Mouse (Mus musculus): ENCODE data around the gene Slamf9.

Slamf9 gene

DNA sequence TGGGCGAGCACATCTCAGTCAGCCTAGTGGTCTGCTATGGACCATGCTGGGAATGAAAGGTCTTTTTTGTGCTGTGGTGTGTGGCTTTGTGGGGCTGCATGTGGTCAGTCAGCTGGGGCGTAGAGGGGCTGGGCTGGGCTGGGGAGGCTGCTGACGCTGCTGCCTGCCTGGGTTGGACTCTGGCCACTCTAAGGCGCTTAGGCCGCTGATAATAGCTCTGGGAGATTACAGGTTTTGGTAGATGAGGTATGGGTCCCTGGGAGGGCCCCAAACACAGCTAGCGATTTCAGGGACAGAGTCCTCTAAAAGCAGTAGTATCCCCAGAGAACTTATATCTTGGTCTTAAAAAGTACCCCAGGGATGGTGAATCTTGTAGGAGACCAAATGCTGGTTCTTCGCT is 13.7 kb downstream of the Slamf9 start:
- DNase-seq (ENCODE audit: inconsistent age in 2 of 2, low spot score in 1 of 2): no peak

DNA sequence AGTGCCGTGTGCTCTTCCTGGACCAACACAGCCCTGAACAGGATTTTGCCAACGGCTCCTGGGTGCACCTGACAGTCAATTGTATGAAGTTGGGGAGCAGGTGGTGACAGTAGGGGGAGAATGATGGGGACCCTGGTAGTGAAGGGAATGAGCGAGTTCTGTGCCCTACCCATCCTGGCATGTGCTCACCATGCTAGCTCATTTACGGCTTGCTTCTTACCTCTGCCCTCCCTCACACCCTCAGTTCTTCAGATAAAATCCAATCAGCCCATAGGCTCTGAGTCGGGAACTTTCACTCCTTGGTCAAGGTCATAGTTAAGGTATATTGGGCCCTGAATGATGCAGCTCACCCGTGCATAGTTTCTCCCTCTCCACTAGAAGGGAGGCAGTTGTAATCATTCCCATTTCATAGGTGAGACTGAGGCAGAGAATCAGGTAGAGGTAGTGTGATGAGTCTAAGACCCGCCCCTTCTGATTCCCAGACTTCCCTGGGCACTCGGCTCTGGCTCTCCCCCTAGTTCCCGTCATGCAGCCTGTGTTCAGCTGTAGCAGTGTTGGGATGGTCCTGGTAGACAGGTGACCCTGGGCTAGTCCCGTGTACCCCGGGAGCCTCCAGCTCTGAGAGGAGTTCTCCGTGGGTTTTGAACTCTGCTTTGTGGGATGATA is 14.6 kb downstream of the Slamf9 start:
- no peak for DNase-seq (ENCODE audit: inconsistent age in 2 of 2, low spot score in 1 of 2)

DNA sequence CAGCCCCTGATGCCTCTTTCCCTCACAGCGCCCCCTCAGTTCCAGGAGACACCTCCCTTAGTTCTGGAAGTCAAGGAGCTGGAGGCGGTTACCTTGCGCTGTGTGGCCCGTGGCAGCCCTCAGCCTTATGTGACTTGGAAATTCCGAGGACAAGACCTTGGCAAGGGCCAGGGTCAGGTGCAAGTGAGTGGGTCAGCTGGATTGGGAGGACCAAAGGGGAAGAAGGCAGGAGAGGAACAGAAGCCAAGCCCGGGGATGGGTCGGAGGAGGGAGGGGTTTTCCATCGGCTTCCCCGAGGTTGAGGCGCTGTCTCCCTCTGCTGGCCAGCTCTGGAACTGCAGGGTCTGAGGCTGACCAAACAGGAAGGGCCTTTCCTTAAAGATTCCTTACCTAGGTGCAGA is 15.1 kb downstream of the Slamf9 start:
- DNase-seq (ENCODE audit: inconsistent age in 2 of 2, low spot score in 1 of 2): peak; percentile 81 to 96

DNA sequence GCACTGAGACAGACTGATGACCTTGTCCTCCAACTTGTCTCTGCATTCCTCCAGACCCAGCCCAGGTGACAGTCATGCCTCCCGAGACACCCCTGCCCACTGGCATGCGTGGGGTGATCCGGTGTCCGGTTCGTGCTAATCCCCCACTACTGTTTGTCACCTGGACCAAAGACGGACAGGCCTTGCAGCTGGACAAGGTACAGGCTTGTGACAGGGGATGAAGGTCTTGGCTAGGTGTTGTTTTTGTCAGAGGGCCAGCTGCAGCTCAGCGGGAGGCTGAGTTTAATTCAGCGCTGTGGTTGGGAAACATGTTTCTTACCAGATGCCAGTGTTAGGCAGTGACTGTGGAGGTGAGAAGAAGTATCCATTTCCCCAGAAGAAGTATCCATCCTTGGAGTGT is 16.9 kb downstream of the Slamf9 start:
- DNase-seq (ENCODE audit: inconsistent age in 2 of 2, low spot score in 1 of 2): no peak

DNA sequence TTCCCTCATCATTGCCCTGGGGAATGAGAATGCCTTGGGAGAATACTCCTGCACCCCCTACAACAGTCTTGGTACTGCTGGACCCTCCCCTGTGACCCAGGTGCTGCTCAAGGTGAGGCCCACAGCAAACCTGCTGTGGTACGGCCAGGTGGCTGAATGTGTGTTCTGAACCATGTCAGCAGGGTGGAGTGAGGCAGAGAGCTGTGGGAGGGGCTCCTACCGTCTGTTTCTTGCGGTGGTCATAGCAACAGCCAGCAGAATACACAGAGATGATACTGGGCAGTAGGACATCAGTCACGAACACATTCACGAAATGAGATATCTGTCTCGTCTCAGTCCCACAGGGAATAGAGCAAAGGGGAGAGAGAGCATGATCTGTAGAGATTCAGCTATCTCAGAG is 18.4 kb downstream of the Slamf9 start:
- DNase-seq (ENCODE audit: inconsistent age in 2 of 2, low spot score in 1 of 2): no peak

DNA sequence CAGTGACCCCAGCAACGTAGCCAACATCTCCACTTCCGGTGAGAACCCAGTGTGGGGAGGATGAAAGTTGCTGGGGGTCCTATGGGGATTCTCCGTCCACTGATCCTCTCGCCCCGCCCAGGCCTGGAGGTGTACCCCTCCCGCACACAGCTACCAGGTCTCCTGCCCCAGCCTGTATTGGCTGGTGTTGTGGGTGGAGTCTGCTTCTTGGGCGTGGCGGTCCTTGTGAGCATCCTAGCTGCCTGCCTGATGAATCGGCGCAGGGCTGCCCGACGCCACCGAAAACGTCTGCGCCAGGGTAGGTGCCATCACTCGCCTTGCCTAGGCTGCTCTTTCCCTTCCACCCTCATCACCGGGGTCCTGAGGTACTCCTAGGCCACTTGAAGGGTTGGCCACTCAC is 20.9 kb downstream of the Slamf9 start:
- DNase-seq (ENCODE audit: inconsistent age in 2 of 2, low spot score in 1 of 2): no peak

DNA sequence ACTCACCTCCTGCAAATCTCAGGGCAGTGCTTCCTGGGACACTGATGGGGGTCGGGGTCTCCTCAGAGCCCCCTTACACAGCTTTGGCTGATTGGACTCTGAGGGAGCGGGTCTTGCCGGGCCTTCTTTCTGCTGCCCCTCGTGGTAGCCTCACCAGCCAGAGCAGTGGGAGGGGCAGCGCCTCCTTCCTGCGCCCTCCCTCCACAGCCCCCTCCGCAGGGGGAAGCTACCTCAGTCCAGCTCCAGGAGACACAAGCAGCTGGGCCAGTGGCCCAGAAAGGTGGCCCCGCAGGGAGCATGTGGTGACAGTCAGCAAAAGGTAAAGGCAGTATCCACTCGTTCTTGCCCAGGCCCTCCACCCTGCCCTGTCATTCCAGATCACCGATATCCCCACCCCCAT is 22.3 kb downstream of the Slamf9 start:
- DNase-seq (ENCODE audit: inconsistent age in 2 of 2, low spot score in 1 of 2): no peak

DNA sequence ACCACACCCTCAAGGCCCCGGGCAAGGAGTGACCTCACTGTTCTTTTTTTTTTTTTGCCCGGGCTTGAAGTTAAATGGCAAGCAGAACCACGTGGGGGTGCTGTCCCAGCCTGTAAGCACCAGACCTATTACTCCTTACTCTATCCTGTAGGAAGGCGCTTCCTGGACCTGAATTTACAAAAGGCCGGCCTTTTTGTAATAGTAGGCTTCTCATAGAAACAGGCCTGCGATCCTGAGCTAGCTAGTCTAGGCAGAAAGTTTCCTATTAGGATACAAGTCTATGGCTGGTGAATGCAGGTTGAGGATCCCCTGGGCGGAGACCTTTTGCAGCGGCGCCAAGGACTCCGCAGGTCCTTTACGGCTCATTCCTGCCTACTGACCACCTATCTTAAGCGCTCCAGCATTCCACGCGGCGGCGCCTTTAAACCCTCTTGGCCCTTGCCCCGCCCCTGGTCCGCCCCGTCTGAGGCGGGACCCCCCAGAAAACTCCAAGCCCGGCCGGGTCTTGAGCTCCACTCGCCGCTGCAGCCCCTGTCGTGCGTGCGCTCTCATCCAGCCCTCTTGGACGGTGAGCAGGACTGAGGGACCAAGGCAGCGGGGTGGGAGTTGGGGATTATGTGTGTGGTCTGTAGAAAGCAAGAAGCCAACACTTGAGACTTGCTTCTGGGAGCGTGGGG is 24.7 kb downstream of the Slamf9 start, which contains the start of gene Tagln2:
Gene Tagln2 (plus strand): TSS at position 283 of the 677 bp plus-strand sequence.
- peak; percentile 89 to 95 for DNase-seq (ENCODE audit: inconsistent age in 2 of 2, low spot score in 1 of 2)

DNA sequence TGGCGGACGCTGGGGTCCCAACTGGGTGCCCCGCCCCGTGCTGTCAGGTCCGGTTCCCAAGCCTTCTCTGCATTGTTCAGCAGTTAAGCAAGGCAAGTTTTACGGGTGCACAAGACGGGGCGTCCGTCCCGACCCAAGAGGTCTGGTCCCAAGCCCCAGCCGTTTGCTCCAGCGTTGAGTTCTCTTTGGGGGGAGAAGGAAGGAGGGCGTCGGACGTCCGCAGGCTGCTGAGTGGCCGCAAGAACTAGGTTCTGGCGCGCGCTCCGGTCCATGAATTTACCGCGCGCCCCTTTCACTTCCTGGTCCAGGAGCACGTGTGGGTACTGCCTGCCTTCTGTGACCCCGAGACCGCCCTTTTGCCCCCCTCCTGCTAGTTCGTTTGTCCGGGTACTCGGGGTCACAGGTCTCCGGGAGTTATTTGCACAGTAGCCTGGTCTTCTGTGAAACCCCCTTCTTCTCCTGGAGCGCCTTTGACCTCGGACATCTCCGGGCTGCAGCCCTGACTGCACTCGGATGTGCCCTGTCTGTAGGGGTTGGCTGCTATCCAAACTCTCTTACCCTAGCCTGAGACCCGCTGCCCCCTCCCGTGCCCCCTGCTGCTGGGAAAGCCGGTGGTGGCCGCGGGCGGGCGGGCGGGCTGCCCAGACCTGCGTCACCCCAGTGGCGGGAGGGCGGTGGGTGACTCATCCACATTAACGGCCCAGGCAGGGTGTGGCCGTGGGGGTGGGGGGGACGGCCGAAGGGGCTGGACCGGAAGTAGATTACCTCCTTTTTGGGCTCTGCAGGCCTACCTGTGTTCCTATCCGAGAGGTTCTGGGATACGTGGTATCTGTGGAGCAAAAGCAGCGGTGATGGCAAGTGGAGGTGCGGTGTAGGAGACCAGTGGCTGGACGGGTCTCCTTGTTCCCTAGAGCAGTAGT is 25.6 kb downstream of the Slamf9 start:
- DNase-seq (ENCODE audit: inconsistent age in 2 of 2, low spot score in 1 of 2): peak; percentile 78 to 92

DNA sequence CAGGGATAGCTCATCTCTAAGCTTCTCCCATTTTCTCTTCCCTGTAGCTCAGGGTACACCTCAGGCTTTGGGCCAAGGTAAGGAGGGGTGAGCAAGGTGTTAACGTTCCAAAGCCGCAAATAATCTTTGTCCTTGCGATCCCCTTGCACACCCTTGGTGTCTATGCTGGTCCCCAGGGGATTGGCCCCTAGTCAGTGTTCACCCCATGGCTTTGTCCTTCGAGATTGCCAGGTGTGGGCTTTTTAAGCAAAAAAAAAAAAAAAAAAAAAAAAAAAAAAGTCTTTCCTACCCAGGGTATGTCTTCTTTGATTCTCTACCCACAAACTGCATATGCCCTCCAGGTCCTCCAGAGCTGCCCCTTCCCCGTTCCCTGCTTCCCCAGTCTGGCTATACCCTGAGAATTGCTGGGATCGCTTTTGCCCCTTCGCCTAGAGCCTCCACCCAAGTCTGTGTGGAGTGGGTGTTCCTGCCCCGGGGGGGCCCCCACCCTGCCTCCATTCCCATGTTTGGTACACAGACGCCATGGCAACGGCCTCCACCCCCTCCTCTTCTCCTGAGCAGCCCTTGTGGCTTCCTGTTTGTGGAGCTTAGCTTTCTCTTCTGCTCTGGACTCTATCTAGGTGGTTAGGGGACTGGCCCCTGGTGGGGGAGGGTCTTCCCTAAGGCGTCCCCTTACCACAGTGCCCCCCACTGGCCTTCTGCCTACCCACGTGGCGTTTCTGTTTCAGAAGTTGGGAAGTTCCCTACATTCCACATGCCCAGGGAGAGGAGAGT is 26.4 kb downstream of the Slamf9 start:
- DNase-seq (ENCODE audit: inconsistent age in 2 of 2, low spot score in 1 of 2): peak; percentile 65 to 78

DNA sequence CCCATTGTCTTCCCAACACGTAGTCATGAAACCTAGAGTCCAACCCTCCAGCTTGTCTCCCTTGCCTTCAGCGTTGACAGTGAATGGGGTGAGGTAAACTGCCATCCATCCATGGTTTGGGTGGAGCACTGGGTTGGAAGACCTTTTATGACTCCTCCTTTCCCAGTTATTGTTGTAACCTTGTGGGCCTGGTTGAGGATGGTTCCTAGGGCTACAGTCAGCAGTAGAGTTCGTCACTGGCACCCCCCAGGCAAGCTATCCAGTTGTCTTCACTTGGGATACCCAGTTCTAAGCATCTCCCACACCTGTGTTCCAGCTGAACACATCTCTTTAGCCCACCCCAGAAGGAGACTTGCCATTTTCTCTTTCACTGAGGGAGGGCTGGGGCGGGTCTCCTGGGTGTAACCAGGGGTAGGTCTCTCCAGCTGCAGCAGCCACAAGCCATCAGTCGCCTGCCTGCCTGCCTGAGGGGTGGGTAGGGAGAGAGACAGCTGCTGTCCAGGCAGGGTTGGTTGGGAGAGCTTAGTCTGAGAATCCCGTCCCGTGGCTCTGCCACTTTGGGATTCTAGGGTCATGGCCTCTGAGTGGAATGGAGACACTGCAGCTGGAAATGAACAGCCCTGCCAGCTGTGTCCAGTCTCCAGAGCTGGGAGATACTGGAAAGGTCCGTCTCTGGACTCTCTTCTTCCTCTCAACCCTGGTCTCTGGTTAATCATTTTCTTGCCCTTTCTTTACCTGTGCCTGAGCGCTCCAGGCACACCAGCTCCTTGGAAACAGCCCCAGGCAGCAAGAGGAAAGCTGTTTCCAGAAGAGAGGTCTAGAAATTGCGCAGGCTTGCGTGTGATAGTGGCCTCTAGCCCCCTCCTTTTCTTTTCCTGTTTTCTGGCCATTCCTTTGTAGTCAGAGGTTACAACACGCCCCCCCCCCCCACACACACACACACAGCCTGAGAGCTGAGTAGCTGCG is 27.3 kb downstream of the Slamf9 start:
- DNase-seq (ENCODE audit: inconsistent age in 2 of 2, low spot score in 1 of 2): no peak

DNA sequence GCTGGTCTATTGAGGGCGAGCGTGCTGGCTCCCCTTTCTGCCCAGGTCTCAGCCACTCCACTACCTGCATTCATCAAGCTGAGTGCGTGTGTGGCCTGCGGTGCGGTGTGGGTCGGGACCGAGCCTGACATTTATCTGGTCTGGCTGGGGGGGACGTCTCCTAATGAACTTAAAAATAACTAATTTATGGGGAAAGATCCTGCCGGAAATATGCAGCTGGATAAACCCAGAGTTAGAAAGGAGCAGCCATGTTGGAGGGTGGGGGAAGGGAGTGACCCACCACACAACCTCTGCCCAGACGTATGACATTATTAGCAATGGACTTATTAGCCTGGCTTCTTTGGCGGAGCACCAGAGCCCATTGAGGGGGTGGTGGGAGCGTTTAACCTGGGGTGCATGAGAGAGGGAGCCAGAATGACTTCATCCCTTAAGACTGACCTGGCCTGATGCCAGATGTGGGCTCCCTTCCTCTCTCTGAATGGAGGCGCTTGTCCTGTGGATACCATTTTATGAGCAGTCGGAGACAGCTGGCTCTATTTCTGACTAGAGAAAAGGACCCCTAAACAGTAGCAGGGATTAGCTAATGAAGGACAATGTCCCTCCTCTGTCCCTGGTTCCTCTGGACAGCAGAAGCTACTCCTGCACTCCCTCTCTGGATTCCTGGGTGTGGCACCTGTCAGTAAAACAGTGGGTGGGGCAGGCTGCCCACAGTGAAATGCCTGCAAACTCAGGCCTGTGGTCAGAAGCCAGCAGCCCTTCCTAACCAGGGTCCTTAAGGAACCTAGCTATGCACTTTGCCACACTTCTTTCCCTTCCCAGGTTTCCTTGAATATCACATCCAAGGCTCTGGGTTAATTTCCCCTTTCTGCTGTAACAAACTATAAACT is 28.2 kb downstream of the Slamf9 start:
- peak in 1 of 2 experiments; percentile 74 for DNase-seq (ENCODE audit: inconsistent age in 2 of 2, low spot score in 1 of 2)

DNA sequence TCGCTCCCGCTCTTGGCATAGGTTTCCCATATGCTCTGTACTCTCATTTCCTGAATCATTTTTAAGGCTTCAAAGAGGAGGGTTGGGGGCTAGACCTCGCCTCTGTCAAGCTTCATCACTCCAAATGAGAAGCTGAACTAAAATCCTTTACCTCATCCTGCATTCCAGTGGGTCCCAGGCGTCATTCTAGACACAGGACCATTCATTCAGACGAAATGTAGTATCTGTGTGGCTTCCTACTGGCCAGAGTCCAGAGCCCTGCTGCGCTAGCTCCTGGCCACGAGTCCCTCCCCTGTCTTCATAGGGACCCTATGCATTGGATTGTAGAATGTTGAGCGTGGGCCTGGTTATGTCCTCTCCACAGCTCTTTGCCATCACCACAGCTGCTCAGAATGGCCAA is 29.6 kb downstream of the Slamf9 start:
- DNase-seq (ENCODE audit: inconsistent age in 2 of 2, low spot score in 1 of 2): no peak

DNA sequence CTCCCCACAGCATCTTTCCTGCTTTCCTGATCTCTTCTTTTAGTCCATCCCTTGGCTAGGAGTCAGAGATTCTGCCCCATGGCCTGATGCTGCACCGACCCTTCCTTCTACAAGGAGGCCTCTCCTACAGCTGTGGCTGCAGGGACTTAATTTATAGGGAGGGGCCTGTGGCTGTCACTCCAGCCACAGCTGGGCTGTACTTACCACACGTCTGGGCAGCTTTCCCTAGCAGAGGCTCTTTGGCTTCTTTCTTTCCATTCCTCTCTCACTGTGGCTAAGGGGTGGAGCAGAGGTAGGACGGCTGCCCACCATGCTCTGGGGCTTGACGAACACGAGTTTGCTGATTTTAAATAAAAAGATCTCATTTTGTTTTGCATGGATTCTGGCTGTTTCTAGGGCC is 31.8 kb downstream of the Slamf9 start:
- no peak for DNase-seq (ENCODE audit: inconsistent age in 2 of 2, low spot score in 1 of 2)

DNA sequence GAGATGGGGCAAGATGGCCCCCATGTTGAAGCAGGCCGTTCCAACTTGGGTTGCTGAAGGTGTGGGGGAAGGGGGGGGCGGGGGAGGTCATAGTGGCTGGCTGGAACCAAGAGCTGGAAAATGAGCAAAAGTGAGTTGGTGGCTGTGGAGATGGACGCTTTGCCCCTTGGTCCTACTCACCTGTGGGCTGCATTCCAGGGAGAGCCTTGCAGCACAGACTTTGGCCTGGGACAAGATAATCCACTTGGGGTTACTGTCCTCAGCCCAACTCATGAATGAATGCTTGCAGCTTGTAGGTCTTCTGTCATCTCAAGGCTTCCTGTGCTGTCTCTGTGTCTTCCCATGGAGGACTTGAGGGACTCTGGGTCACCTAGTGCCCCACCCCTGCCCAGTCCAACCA is 32.5 kb downstream of the Slamf9 start:
- no peak for DNase-seq (ENCODE audit: inconsistent age in 2 of 2, low spot score in 1 of 2)

DNA sequence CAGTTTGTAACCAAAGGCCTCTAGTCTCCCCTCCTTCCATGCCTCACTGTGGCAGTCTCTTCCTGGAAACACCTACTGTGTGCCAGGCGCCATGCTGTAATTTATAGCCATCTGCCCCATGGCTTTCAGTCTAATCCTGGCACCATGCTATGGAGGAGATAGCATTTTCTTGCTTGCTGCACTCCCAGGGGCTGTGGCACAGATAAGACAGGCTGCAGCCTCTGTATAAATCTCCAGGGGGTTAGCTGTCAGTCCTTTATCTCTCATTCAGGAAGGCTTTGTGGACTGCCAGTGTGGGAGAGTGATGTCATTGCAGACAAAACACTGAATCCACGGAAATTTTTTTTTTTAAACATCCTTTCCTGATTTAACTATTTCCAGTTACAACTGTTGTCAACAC is 33.0 kb downstream of the Slamf9 start:
- DNase-seq (ENCODE audit: inconsistent age in 2 of 2, low spot score in 1 of 2): no peak

DNA sequence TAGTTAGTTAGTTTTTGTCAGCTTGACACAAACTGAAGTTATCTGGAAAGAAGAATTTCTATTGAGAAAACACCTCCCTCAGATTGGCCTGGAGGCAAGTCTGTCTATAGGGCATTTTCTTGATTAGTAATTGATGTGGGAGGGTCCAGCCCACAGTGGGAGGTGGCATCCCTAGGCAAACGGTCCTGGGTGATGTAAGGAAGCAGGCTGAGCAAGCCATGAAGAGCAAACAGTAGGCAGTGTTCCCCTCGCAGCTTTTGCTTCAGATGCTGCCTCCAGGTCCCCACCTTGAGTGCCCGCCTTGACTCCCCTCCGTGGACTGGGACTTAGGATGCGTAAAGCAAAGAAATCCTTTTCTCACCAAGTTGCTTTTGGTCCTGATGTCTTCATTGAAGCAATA is 34.1 kb downstream of the Slamf9 start:
- no peak for DNase-seq (ENCODE audit: inconsistent age in 2 of 2, low spot score in 1 of 2)

DNA sequence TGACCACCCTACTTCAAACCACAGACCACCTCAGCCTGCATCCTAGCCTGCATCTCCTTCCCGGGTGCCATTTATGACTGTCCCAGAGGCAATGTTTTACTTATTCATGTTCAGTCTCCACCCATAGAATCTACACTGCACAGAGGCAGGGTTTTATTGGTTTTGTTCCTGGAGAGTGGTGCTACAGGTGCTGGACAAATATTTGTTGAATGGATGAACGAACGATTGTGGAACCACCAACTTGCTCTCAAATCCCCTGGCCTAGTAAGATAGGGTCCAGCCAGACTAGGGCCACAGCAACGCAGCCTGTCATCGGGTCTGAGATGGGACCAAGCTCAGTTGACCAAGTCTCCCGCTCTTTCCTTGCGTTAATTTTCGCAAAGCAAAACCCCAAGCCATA is 34.8 kb downstream of the Slamf9 start:
- no peak for DNase-seq (ENCODE audit: inconsistent age in 2 of 2, low spot score in 1 of 2)

DNA sequence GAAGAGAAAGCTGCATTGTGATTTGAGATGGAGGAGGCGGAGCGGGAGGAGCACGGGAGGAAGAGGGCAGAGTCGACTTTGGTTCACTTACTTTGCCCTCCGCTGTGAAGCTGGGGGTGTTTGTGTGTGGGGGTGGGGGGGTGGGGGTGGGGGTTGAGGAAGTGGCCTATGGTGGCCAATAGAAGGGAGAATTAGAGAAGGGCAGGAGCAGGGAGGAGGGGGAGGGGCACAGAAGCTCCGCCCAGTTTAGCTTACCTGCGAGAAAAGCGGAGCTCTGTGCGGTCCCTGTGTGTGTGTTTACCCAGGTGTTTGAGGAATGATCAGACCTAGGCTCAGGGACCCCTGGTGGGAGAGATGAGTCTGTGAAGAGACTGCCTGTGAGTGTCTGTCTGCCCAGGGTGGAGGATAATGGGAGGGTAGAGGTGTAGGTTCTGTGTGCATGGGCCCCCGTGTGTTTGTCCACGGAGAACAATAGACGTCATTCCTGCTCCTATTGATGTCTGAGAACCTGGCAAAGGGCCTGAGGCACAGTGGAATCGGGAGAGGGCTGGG is 35.3 kb downstream of the Slamf9 start:
- DNase-seq (ENCODE audit: inconsistent age in 2 of 2, low spot score in 1 of 2): no peak
